Mouse (Mus musculus): ENCODE data around the gene Slc25a33. TPM values are rescaled to one million over a fixed set of nuclear protein-coding genes. Genes with fewer than 3 reads are reported as not detected.

Slc25a33 gene
- total RNA-seq (2014; rRNA removed) (20.4 and 21.6 TPM in 2 replicates), polyA plus RNA-seq (2015; fragmentation: Nextera tagmentation; extraction: Ambion mirVana) (38.2 and 39.6 TPM in 2 replicates)

GRCm38 (mm10) chr4:149774094-149774470 lies at the start of gene Slc25a33:
Gene Slc25a33, minus strand, starts transcription at chr4:149774277.
- Histone ChIP-seq H3K4me1 (ENCODE audit: insufficient read depth, low read length) (peaks cover 11% of the 10 kb centered on the region; the same call in 1 of the 2 replicates), H3K9me3 (ENCODE audit: low read length) (no peaks in the 10 kb centered on the region), H3K9ac (replicated peaks; ENCODE audit: low read length) (peak within 1 kb of the TSS; percentile 85), H3K27ac (peak within 1 kb of the TSS; percentile 92), H3K4me2 (ENCODE audit: low read depth, low read length) (peak within 1 kb of the TSS; percentile 100), H3K4me3 (ENCODE audit: low read length) (peak within 1 kb of the TSS; percentile 82), H3K27me3 (ENCODE audit: insufficient read depth, low read length) (no peaks in the 10 kb centered on the region), H3K36me3 (ENCODE audit: insufficient read depth, low read length) (no peaks in the 10 kb centered on the region)
- DNase-seq (ENCODE audit: low spot score): peak; percentile 98
- peak; percentile 98 for ATAC-seq
- no peak for TF ChIP-seq CTCF (IDR thresholded peaks at IDR 0.05; ENCODE audit: low read depth)
- WGBS: under 1% methylated on average over 51 of the region's 51 CpGs

DNA sequence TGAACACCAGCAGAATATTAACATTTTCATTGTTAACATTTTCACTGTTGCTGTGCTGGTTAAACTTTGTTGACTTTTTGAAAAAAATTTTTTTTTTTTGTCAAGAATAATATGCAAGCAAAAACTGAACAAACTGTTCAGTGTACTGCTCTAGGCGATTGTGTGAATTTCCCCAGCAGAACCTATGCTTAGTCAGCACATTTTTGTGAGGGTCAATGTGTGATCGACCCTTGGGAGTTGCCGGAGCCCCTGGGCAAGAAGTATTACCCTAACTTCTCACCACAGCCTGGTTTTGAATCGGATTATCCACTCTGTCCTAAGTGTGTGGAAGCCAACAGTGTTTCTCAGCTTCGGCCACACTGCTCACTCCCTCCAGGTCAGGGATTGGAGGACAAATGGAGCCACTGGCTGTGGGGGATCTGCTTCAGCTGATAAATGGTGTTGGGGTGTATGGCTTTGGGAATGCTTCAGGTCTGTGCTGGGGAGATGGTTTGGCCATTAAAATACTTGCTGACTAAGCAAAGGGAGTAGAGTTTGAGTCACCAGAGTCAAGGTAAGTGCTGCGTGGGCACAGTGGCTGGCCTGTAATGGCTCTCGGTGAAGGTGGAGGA lies 48.6 kb upstream of the Slc25a33 start:
- DNase-seq (ENCODE audit: low spot score) (no peak), ATAC-seq (no peak)
- Histone ChIP-seq H3K9me3 (ENCODE audit: low read length) (no peaks in the 10 kb centered on the region), H3K36me3 (ENCODE audit: insufficient read depth, low read length) (no peaks in the 10 kb centered on the region), H3K4me2 (ENCODE audit: low read depth, low read length) (no peak overlapping the region; the same call in 1 of the 2 replicates), H3K27me3 (ENCODE audit: insufficient read depth, low read length) (no peaks in the 10 kb centered on the region), H3K4me3 (ENCODE audit: low read length) (no peak overlapping the region), H3K4me1 (ENCODE audit: insufficient read depth, low read length) (no peaks in the 10 kb centered on the region; the same call in 1 of the 2 replicates), H3K27ac (no peak overlapping the region), H3K9ac (replicated peaks; ENCODE audit: low read length) (no peak overlapping the region)
- WGBS: 74% methylated on average over 7 of the region's 7 CpGs
- TF ChIP-seq CTCF (IDR thresholded peaks at IDR 0.05; ENCODE audit: low read depth): no peak

- TF ChIP-seq CTCF (IDR thresholded peaks at IDR 0.05; ENCODE audit: low read depth): no peak
- ATAC-seq: peak; percentile 77
- 28% methylated on average over 9 of the region's 9 CpGs for WGBS
These were observed 48.0 kb upstream of the Slc25a33 start for GRCm38 (mm10) chr4:149822126-149822525.

GRCm38 (mm10) chr4:149820569-149820968 lies 46.5 kb upstream of the Slc25a33 start:
- Histone ChIP-seq H3K4me3 (ENCODE audit: low read length) (no peak overlapping the region), H3K4me2 (ENCODE audit: low read depth, low read length) (no peak overlapping the region), H3K9me3 (ENCODE audit: low read length) (no peaks in the 10 kb centered on the region), H3K9ac (replicated peaks; ENCODE audit: low read length) (no peak overlapping the region), H3K4me1 (ENCODE audit: insufficient read depth, low read length) (no peaks in the 10 kb centered on the region; the same call in 1 of the 2 replicates), H3K27me3 (ENCODE audit: insufficient read depth, low read length) (no peaks in the 10 kb centered on the region), H3K27ac (no peak overlapping the region), H3K36me3 (ENCODE audit: insufficient read depth, low read length) (no peaks in the 10 kb centered on the region)
- DNase-seq (ENCODE audit: low spot score) (no peak), ATAC-seq (no peak)
- TF ChIP-seq CTCF (IDR thresholded peaks at IDR 0.05; ENCODE audit: low read depth): no peak
- WGBS: 62% methylated on average over 6 of the region's 6 CpGs

More at GRCm38 (mm10) chr4:149822126-149822525, 48.0 kb upstream of the Slc25a33 start:
- no peak overlapping the region for H3K4me3 ChIP-seq (ENCODE audit: low read length)
- H3K27ac ChIP-seq: no peak overlapping the region
- no peak overlapping the region for H3K9ac ChIP-seq (replicated peaks; ENCODE audit: low read length)
- peak overlapping the region; percentile 13; the same call in 1 of the 2 replicates for H3K4me2 ChIP-seq (ENCODE audit: low read depth, low read length)
- peak; percentile 76 for DNase-seq (ENCODE audit: low spot score)
- H3K27me3 ChIP-seq (ENCODE audit: insufficient read depth, low read length): no peaks in the 10 kb centered on the region
- H3K4me1 ChIP-seq (ENCODE audit: insufficient read depth, low read length): no peaks in the 10 kb centered on the region; the same call in 1 of the 2 replicates
- no peaks in the 10 kb centered on the region for H3K9me3 ChIP-seq (ENCODE audit: low read length)
- H3K36me3 ChIP-seq (ENCODE audit: insufficient read depth, low read length): no peaks in the 10 kb centered on the region

- TF ChIP-seq CTCF (IDR thresholded peaks at IDR 0.05; ENCODE audit: low read depth): no peak
- Histone ChIP-seq H3K4me3 (ENCODE audit: low read length) (no peak overlapping the region), H3K9ac (replicated peaks; ENCODE audit: low read length) (no peak overlapping the region), H3K4me1 (ENCODE audit: insufficient read depth, low read length) (no peaks in the 10 kb centered on the region; the same call in 1 of the 2 replicates), H3K27ac (no peak overlapping the region), H3K4me2 (ENCODE audit: low read depth, low read length) (no peak overlapping the region), H3K36me3 (ENCODE audit: insufficient read depth, low read length) (no peaks in the 10 kb centered on the region), H3K27me3 (ENCODE audit: insufficient read depth, low read length) (no peaks in the 10 kb centered on the region), H3K9me3 (ENCODE audit: low read length) (no peaks in the 10 kb centered on the region)
- ATAC-seq (no peak), DNase-seq (ENCODE audit: low spot score) (no peak)
- 89% methylated on average over 3 of the region's 3 CpGs for WGBS
These were observed 45.1 kb upstream of the Slc25a33 start for GRCm38 (mm10) chr4:149819195-149819594.

GRCm38 (mm10) chr4:149816598-149816997 lies 42.5 kb upstream of the Slc25a33 start:
- ATAC-seq (no peak), DNase-seq (ENCODE audit: low spot score) (no peak)
- H3K9ac ChIP-seq (replicated peaks; ENCODE audit: low read length): no peak overlapping the region
- WGBS: 88% methylated on average over 9 of the region's 9 CpGs
- H3K36me3 ChIP-seq (ENCODE audit: insufficient read depth, low read length): no peaks in the 10 kb centered on the region
- no peak for TF ChIP-seq CTCF (IDR thresholded peaks at IDR 0.05; ENCODE audit: low read depth)
- no peaks in the 10 kb centered on the region for H3K27me3 ChIP-seq (ENCODE audit: insufficient read depth, low read length)
- no peaks in the 10 kb centered on the region for H3K4me1 ChIP-seq (ENCODE audit: insufficient read depth, low read length)
- no peaks in the 10 kb centered on the region for H3K9me3 ChIP-seq (ENCODE audit: low read length)
- no peak overlapping the region for H3K4me3 ChIP-seq (ENCODE audit: low read length)
- H3K4me2 ChIP-seq (ENCODE audit: low read depth, low read length): no peak overlapping the region
- H3K27ac ChIP-seq: no peak overlapping the region

DNA sequence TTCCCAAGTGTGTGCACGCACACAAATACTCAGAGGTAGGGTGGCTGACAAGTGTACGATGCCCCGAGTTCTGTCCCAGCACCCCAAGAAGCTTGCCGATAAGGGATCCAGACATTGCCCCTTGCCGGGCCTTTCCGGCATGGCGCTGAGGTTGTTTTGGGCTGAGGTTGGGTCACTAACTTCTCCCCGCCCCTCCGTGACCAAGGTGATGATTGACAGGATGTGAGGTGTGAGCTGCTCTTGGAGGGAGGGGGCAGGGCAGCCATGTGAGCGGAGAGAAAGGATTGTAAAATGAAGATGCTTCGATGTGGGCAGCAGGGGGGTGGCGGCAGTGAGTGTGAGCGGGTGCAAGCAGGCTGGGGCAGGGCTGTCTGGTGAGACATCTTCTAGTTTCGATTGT lies 41.5 kb upstream of the Slc25a33 start:
- Histone ChIP-seq H3K4me3 (ENCODE audit: low read length) (no peak overlapping the region), H3K4me2 (ENCODE audit: low read depth, low read length) (no peak overlapping the region), H3K9me3 (ENCODE audit: low read length) (no peaks in the 10 kb centered on the region), H3K4me1 (ENCODE audit: insufficient read depth, low read length) (no peaks in the 10 kb centered on the region), H3K36me3 (ENCODE audit: insufficient read depth, low read length) (no peaks in the 10 kb centered on the region), H3K27me3 (ENCODE audit: insufficient read depth, low read length) (no peaks in the 10 kb centered on the region), H3K9ac (replicated peaks; ENCODE audit: low read length) (no peak overlapping the region), H3K27ac (no peak overlapping the region)
- DNase-seq (ENCODE audit: low spot score): no peak
- no peak for ATAC-seq
- TF ChIP-seq CTCF (IDR thresholded peaks at IDR 0.05; ENCODE audit: low read depth): no peak
- WGBS: 92% methylated on average over 14 of the region's 14 CpGs

Data from hindbrain, postnatal 0 days (tissue).